Mouse (Mus musculus) kidney, embryonic 14.5 days (tissue): ENCODE measurements at regions not wholly inside any gene's neighbourhood (a gene's known extent, or its start where the extent isn't known, plus 50 kb on each side); places are given as distances from the start of the nearest gene placed in this dataset.
"Not testable (repeated sequence)": the region's sequence is repeated elsewhere in the genome, so short reads cannot be mapped to it uniquely, and the experiment has no call there.

Source experiments
- ATAC-seq: fragments of 200-750 bp; cut with Nextera tagmentation; 2 replicates; pipeline ENCODE4 v1.8.0; 2017; ENCODE audit warnings: moderate number of reproducible peaks, mild to moderate bottlenecking, moderate TSS enrichment, moderate library complexity; ENCODE audit not compliant: low FRiP score, low TSS enrichment
- H3K27ac ChIP-seq: fragments of 300-500 bp; sonication (generic); 2 replicates; pipeline ENCODE4 v1.5.1; 2014; ENCODE audit warnings: low read depth, mild to moderate bottlenecking, low read length, moderate library complexity, mixed read lengths
- H3K27me3 ChIP-seq: fragments of 300-500 bp; sonication (generic); 2 replicates; pipeline ENCODE4 v1.6.1; 2014; ENCODE audit warnings: mild to moderate bottlenecking, low read length; ENCODE audit not compliant: control insufficient read depth, insufficient read depth
- H3K36me3 ChIP-seq: fragments of 300-500 bp; sonication (generic); 2 replicates; pipeline ENCODE4 v1.6.1; 2014; ENCODE audit warnings: low read length, mixed read lengths; ENCODE audit not compliant: control insufficient read depth, insufficient read depth
- H3K4me1 ChIP-seq: fragments of 300-500 bp; sonication (generic); 2 replicates; pipeline ENCODE4 v1.6.1; 2014; ENCODE audit warnings: low read length, mixed read lengths; ENCODE audit not compliant: control insufficient read depth, insufficient read depth
- H3K4me2 ChIP-seq: fragments of 300-500 bp; sonication (generic); replicated peaks from 2 replicates; pipeline ENCODE4 v1.6.1; 2014; ENCODE audit warnings: low read depth, mild to moderate bottlenecking, low read length
- H3K4me3 ChIP-seq: fragments of 300-500 bp; sonication (generic); 2 replicates; pipeline ENCODE4 v1.5.1; 2014; ENCODE audit warnings: mild to moderate bottlenecking, low read length
- H3K9ac ChIP-seq: fragments of 300-500 bp; sonication (generic); 2 replicates; pipeline ENCODE4 v1.6.1; 2014; ENCODE audit warnings: low read depth, mild to moderate bottlenecking, low read length, moderate library complexity
- H3K9me3 ChIP-seq: fragments of 300-500 bp; sonication (generic); 2 replicates; pipeline ENCODE4 v1.6.1; 2016; ENCODE audit warnings: low read length; ENCODE audit not compliant: control insufficient read depth
- WGBS: fragments of 180-500 bp; shearing (Covaris S2); extraction: QIAGEN DNeasy Blood & Tissue Kit; methylation state at CpG from one replicate; pipeline ENCODE4 v1.1.7; 2014; 5-methylcytosine and 5-hydroxymethylcytosine counted together

DNA sequence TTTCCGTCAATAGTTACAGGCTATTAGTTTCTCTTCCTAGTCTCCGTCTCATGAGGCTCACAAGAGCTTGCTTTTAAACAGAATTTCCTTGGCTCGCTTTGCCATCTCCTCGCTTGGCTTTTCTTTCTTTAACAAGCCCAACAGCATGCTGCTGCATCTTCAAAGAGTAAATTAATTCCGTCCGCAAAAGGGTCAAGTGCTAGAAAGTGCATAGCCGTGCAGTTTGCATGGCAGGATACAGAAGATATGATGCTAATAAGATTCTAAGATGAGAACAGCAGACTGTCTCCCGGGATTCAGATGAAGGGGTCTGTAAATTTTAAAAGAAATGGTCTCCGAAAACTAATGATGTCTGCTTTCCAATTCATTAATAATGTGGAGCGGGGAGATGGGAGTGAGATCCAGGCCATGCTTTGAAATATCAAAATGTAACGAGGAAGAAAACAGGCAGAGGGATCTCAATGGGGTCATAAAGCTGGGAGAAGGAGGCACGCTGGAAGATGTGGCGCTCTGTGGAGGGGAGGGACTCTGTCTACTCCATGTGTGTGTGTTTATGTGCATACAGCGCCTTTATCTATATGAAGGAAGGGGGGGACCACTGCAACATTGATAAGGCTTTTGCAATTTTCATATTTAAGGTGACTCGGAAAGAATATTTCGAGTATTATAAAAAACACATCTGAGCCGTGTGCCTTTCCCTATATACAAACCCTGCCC, 183.0 kb upstream of the Pmfbp1 start:
- H3K27me3 ChIP-seq = no peaks in the 10 kb centered on the region
- H3K9ac ChIP-seq = no peak overlapping the region
- no peak overlapping the region for H3K4me2 ChIP-seq
- peaks cover 12% of the 10 kb centered on the region for H3K4me1 ChIP-seq
- H3K36me3 ChIP-seq = no peaks in the 10 kb centered on the region
- no peak overlapping the region for H3K4me3 ChIP-seq
- H3K27ac ChIP-seq = no peak overlapping the region
- 0 out of 2 replicates have a peak, but pooled peaks cover 3% of the 10 kb centered on the region for H3K9me3 ChIP-seq
- 62% methylated on average over 17 of the region's 17 CpGs for WGBS
- no peak for ATAC-seq

DNA sequence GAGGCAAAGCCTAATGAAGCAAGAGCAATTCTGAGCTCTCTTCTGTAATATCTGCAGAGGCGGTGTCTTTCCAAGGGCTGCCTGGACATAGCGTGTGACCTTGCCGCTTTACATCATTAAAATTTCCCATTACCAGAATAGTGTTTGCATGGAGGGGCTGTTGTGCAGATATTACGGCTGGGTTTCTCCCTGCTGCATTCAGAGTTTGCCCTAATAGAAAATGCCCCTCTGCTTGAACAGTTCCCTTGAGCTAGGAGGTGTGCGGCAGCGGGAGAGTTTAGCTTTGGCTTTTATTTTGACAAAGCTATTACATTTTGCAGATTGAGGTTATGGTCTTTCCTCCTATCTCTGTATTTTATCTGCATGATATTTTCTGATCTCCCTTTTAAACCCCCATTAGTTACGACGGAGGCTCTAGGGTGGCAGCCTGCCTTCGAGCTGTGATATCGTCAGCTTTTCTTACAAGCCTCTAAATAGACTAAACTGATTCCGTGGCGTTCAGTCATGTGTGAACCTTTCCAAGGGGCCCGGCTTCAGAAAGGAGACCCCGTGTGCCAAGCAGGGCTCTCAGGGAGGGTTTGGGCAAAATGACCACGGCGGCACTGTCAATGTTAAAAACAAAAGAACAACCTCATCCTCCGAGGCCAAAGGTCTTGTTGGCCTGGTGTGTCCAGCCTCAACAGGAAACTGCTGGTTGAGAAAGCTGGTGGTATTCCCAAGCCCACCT, 182.2 kb upstream of the Pmfbp1 start:
- H3K9ac ChIP-seq = no peak overlapping the region
- 34% methylated on average over 17 of the region's 17 CpGs for WGBS
- H3K4me1 ChIP-seq = peaks cover 12% of the 10 kb centered on the region
- H3K36me3 ChIP-seq = no peaks in the 10 kb centered on the region
- H3K27me3 ChIP-seq = no peaks in the 10 kb centered on the region
- no peak overlapping the region for H3K27ac ChIP-seq
- no peak overlapping the region for H3K4me3 ChIP-seq
- peak overlapping the region; percentile 12; the same call in 1 of the 2 replicates for H3K4me2 ChIP-seq
- 0 out of 2 replicates have a peak, but pooled peaks cover 3% of the 10 kb centered on the region for H3K9me3 ChIP-seq
- no peak for ATAC-seq

DNA sequence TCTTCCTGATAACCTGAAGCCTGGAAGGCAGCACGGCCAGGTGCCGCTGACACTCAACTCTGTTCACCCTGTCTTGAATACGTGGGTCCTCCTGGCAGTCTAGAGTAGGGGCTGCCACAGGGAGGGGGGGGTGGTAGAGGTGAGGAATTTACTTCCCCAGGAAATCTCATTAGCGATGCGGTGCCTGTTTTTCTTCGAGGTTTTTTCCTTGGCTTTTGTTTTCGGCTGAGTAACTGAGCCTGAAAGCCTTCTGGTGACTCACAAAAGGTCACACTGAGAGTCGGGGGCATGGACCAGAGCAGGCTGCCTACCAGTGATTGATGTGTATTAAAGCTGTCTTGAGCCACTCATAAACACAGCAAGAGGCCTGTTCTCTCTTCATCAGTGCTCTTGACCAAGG, 181.1 kb upstream of the Pmfbp1 start:
- no peaks in the 10 kb centered on the region for H3K36me3 ChIP-seq
- no peak overlapping the region for H3K27ac ChIP-seq
- no peak overlapping the region for H3K9ac ChIP-seq
- 7% methylated on average over 8 of the region's 8 CpGs for WGBS
- H3K4me1 ChIP-seq = peaks cover 12% of the 10 kb centered on the region
- no peaks in the 10 kb centered on the region for H3K27me3 ChIP-seq
- 0 out of 2 replicates have a peak, but pooled peaks cover 3% of the 10 kb centered on the region for H3K9me3 ChIP-seq
- no peak overlapping the region for H3K4me3 ChIP-seq
- H3K4me2 ChIP-seq = no peak overlapping the region
- 0 out of 2 replicates have a peak, but pooled peaks have one; percentile 68 for ATAC-seq

DNA sequence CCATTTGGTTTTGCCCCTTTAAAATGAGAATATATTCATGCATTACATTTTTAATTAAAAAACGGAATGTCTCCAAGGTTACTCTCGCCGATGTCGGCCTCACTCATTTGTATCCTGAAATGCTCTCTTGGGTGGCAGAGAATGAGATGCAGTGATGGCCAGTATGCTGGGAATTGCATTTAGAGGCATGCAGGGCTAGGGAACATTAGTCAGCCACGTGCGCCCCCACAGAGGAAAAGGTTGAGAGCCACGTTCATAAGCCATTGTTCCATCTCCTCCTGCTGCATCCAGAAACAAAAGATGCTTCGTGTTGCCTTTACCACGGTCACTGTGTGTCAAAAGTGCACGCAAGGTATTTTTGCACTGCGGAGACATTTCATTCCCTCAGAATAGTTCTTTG, 172.9 kb upstream of the Pmfbp1 start:
- Histone ChIP-seq H3K27me3 (no peaks in the 10 kb centered on the region), H3K4me2 (no peak overlapping the region), H3K4me1 (no peaks in the 10 kb centered on the region), H3K9me3 (no peaks in the 10 kb centered on the region), H3K36me3 (no peaks in the 10 kb centered on the region), H3K27ac (no peak overlapping the region), H3K4me3 (no peak overlapping the region), H3K9ac (no peak overlapping the region)
- ATAC-seq = no peak
- WGBS = 73% methylated on average over 11 of the region's 11 CpGs

DNA sequence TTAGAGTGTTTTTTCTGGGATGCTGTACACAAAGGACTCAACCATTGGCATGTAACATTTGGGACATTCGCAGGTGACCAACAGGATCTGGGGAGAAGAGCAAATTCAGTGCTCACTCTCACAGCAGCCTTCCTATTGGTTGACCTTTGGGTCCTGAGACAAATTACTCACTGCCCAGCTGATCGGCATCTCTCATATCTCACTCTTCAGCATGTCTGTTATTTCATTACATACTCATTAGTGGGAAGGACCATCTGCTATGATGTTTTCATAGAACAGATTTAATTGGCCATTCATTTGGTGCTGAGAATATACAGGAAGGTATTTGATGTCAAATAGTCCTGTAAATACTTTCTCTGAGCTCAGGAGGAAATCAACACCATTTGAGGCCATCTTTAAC, 170.5 kb upstream of the Pmfbp1 start:
- WGBS = 91% methylated on average over 2 of the region's 2 CpGs
- Histone ChIP-seq H3K9me3 (no peaks in the 10 kb centered on the region), H3K27me3 (no peaks in the 10 kb centered on the region), H3K9ac (no peak overlapping the region), H3K4me1 (no peaks in the 10 kb centered on the region), H3K4me3 (no peak overlapping the region), H3K4me2 (no peak overlapping the region), H3K36me3 (no peaks in the 10 kb centered on the region), H3K27ac (no peak overlapping the region)
- ATAC-seq = no peak

DNA sequence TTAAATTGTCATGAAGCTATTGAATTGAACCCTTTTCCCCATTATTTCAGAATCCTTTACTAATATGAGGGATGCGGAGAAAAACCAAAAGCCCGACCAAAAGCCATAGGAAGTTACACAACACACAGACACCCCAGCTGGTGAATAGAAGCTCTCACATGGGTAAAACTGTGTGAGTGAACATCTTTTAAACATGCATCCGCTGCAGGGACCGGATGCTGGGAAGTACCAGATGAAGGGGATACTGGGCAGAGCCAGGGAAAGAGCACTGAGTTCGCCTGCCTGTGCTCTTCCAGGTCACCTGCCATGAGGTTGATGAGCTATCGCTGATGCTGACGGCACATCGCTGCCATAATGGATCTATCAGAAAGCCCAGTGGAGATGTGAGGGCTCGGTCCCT, 169.6 kb upstream of the Pmfbp1 start:
- no peaks in the 10 kb centered on the region for H3K36me3 ChIP-seq
- ATAC-seq = no peak
- WGBS = 90% methylated on average over 9 of the region's 9 CpGs
- no peaks in the 10 kb centered on the region for H3K27me3 ChIP-seq
- no peak overlapping the region for H3K9ac ChIP-seq
- no peak overlapping the region for H3K27ac ChIP-seq
- H3K9me3 ChIP-seq = no peaks in the 10 kb centered on the region
- no peaks in the 10 kb centered on the region for H3K4me1 ChIP-seq
- no peak overlapping the region for H3K4me2 ChIP-seq
- no peak overlapping the region for H3K4me3 ChIP-seq

DNA sequence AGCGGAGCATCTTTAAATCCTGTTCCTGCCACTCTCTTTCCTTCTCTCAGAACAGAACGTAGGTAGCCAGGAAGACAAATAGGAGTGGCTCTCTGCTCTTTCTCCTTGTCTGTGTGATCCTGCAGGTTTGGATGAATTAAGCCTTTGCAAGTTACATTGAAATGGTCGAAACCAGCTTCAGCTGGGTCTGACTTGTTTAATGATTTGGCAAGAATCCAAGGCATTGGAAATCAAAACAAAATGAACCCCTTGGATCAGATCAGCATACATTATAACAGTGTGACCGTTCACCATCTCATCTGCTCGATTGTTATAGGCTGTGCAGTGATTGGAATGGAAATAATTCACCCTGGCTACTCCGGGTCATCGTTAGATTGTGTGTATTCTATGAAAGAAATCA, 157.6 kb upstream of the Pmfbp1 start:
- Histone ChIP-seq H3K4me1 (no peaks in the 10 kb centered on the region), H3K9me3 (no peaks in the 10 kb centered on the region), H3K4me2 (no peak overlapping the region), H3K27me3 (no peaks in the 10 kb centered on the region), H3K9ac (no peak overlapping the region), H3K4me3 (no peak overlapping the region), H3K36me3 (no peaks in the 10 kb centered on the region), H3K27ac (no peak overlapping the region)
- ATAC-seq = no peak
- WGBS = 51% methylated on average over 7 of the region's 7 CpGs

DNA sequence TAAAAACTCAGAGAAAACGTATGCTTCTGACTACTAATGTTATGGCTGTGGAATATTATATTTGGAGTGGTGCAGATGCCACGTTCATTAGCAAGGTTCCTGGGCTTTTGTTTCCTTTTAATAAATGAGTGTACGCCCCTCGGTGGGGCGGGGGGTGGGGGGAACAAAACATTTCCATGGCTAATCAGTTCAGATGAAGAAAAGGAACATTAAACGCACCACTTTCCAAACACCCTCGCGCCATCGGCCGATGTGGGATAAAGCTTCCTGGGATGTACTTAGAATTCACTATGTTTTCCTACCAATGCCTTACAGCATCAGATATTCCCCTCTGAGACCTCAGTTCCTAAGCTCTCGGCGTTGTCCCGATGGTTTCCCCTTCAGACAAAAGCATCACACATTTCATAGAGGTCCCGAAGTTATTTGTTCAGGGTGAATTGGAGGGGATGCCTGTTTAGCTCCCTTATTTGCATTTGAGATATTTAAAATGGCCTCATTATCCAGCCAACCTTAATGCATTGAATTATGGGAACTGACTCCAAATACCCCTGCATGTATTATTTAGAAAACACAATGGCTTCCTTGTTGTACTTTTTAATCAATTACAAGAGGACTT, 155.5 kb upstream of the Pmfbp1 start:
- Histone ChIP-seq H3K27ac (no peak overlapping the region), H3K9me3 (no peaks in the 10 kb centered on the region), H3K4me1 (no peaks in the 10 kb centered on the region), H3K4me2 (no peak overlapping the region), H3K9ac (no peak overlapping the region), H3K4me3 (no peak overlapping the region), H3K27me3 (no peaks in the 10 kb centered on the region), H3K36me3 (no peaks in the 10 kb centered on the region)
- ATAC-seq = no peak
- WGBS = 77% methylated on average over 14 of the region's 14 CpGs

DNA sequence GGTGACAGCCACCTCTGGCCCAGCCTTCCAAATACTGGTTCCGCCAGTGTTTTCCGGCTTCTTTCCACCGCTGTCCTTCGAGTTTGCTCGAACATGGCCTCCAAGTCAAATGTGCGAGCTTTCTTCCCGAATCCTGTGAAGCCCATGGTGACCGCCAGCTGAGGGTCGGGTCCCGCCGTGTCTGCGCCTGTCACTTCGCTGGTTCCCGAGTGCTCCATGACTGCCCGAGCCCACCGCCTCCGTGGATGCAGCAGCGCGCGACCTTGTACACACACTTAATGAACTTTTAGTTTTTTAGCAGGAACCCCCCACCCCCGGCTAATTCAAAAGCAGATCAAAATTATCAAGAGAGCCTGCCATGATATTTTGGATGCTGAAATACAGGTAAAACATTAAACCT, 153.2 kb upstream of the Pmfbp1 start:
- not testable (repeated sequence) for H3K27ac ChIP-seq, H3K9me3 ChIP-seq, H3K4me1 ChIP-seq, H3K9ac ChIP-seq, H3K27me3 ChIP-seq, H3K4me2 ChIP-seq, ATAC-seq, H3K36me3 ChIP-seq, H3K4me3 ChIP-seq
- WGBS = 91% methylated on average over 21 of the region's 21 CpGs
